Mouse (Mus musculus): ENCODE measurements around the gene Ank. TPM values are rescaled to one million over a fixed set of nuclear protein-coding genes. Genes with fewer than 3 reads are reported as not detected.
A peak's percentile ranks its signal among the peaks of the same experiment; 100 is the strongest.

The Ank gene
- total RNA-seq, 2 experiments from 2014 or later, result 70.2 to 74.8 TPM

DNA sequence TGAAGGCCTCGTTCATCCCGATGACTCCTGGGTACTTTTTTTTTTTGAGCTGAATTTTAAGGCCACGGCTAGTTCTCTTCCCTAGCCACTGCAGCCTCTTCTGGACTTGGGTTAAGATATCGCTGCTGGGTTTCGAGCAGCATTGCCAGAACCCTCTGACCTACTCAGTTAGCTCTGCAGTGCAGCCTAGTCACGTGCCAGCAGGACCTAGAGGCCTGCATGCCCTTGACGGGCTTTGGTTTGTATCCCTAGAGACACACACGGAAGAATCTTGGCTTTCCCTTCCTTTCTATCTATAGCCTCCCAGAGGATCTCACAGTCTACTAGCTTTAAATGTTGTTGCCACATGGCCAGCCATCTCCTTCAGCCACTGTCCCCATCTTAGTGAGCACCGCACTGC is 73.3 kb downstream of the Ank start:
- DNase-seq, result peak; percentile 71

DNA sequence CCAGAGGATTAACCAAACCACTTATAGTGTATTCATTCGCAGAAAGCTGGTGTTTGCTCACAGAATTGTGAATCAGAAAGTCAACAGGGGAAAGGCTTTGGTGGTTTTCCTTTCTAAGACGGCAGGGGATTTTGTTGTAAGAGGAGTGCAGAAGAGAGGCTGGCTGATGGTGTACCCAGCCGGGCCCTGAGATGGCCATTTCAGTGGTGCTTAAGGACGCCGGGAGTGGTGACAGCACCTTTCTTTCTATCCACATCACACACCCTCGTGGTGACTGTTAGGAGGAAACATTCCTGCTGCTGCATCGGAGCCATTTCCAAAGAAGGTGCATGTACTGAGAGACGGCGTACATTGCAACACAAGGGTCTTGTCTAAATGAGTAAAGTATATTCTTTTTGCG is 78.7 kb downstream of the Ank start:
- no peak for DNase-seq

DNA sequence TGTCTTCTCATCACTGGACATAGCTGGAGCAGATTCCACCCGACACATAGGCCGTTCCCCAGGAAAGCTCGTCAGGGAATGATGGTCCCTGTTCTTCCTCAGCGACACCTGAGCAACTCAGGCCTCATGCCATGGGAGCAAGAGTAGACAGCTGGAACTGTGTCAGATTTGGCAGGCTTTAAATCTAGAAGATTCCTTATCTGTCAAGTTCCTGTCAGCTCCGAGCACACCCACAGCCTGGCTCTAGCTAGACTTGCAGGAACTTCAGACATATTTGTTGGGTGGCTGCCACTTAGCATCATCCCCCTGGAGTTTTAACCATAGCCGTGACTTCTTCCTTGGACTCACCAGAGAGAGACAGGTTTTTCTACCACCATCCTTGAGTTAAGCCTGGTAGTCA is 81.6 kb downstream of the Ank start:
- DNase-seq, result peak; percentile 47

DNA sequence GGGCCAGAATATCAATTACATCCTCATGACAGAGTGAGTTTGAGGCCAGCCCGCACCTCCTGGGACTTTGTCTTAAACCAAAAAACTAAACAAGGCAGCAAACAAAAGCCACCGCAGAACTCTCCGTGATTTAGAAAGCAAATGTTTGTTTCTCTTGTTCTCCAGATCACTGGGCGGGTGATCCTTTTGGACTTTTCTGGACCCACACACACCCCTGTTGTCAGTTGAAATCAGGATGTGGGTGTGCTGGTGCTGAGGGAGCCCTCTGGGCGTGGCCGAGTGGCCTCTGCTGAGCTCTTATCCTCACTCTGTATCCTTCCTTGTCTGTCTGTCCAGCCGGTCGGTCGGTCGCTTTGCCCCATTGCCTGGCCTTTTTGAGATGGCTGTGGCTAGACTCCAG is 82.6 kb downstream of the Ank start:
- no peak for DNase-seq

DNA sequence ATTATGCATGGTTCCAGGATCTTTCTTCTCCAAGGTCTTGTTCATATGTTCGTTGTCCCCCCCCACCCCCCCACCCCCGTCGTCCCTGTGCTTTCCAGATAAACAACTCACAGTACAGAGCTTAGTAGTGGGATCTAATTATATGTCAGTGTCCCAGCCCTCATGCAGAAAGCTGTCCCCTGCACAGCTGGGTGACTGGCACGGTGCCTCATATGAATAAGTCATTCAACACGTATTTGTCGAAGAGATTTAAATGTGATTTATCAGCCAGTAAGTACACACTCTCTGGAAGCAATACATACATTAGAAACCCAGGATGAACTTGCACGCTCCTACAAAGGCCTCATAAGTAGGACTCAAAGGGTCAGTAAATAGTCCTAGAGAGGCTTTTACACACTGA is 83.4 kb downstream of the Ank start:
- DNase-seq, result peak; percentile 40

DNA sequence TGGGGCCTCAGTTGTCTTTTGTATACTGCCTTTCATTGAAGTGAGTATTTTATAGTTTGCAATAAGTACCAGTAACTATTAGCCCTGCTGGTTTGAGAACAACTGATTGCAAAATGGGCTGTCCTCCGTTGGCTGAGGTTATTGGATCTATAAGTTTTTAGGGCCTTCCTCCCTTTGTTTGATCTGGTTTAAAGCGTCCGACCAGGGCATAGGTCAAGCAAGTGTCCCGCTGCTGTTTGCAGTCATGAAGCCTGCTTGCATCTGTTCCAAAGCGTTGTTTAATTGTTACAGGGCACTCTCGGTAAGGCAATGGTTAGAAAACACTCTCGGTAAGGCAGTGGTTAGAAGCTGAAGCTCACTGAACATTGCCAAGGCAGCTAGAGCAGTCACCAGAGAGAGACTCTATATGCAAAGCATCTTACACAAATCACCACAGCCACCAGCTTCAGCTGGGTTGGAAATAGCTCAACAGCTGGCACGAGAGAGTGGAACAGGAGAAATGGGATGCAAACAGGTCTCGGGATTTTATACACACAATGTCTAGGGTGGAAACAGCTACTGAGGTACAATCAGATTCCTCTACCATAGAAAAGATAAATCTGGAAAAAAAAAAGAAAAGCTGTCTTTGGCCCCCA is 84.0 kb downstream of the Ank start:
- DNase-seq, result no peak

DNA sequence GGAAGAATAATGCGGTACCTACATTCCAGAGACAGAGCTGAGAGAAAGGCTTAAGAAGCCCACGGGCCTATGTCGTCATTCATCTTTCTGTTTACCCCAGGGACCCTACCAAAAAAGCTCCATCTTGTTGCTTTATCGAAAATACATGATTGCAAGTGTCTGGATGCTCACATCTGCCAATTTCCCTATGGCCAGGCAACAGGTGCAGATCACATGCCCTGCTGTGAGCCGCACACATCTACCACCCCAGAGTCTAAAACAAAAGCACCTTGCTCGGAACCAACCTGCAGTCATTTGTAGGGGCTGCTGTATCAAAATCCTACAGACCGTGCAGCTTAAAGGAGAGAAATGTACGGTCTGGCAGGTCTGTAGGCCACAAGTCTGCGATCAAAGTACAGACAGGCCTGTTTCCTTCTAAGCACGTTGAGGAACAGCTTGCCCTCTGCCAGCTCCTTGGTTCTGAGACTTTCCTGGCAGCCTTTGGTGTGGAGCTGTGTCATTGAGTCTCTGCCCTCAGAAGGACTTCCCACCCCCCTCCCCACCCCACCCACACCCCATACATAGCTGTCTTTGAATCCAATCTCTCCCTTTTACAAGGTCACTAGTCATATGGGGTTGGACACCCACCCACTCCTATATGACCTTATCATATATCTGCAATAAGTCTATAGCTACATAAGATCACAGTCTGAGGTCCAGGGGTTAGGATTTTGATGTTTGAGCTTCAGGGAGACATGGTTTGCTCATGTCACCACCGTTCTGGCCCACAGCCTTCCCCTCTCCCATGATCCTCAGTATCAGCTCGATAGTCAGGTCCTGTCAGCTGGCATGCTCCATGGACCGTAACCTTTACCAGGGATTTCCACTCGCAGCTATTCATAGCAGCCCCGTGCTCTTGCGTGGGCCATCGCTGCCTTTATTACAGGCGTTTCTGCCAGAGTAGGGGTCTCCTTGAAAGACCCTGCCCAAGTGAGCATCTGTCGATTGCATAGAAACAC is 84.9 kb downstream of the Ank start:
- peak; percentile 50 for DNase-seq

DNA sequence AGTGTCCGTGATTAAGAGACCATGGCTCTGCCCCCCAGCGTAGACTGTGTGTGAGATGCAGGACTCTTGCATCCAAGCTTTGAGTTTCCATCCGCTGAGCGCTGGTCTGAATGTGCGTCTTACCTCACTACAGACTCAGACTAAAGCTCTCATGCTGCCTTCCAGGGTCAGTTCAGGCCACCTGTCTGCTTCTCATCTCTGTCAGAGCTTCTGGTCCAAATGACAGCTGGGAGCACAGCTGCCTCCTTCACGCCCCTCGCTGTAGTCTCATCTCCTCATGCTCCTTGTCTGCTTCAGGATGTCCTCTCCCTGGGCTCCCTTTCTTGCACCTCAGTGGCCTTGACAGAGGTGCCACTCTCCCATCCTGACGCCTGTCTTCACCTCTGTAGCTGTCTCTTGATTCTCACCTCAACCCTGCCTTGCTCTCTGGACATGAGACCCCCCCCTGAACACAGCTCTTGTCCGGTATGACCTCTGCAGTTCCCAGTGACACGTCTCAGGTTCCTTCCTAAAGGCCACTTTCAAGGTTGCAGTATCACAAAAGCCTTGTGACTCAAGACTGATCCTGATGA is 85.7 kb downstream of the Ank start:
- peak; percentile 26 for DNase-seq

DNA sequence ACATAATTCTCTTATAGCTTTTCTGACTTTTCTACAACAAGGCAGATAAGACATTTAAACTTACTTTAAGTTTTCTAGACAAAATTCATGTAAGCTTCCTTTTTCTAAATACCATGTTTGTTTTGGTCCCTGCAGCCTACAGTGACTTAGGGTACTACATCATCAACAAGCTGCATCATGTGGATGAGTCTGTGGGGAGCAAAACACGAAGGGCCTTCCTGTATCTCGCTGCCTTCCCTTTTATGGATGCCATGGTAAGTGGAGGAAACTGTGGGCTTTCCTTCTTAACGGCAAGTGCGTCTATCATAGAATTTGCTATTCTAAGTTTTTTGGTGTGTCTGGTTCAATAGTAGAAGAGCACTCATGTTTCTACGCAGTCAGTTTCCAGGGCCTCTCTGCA is 87.1 kb downstream of the Ank start:
- no peak for DNase-seq

DNA sequence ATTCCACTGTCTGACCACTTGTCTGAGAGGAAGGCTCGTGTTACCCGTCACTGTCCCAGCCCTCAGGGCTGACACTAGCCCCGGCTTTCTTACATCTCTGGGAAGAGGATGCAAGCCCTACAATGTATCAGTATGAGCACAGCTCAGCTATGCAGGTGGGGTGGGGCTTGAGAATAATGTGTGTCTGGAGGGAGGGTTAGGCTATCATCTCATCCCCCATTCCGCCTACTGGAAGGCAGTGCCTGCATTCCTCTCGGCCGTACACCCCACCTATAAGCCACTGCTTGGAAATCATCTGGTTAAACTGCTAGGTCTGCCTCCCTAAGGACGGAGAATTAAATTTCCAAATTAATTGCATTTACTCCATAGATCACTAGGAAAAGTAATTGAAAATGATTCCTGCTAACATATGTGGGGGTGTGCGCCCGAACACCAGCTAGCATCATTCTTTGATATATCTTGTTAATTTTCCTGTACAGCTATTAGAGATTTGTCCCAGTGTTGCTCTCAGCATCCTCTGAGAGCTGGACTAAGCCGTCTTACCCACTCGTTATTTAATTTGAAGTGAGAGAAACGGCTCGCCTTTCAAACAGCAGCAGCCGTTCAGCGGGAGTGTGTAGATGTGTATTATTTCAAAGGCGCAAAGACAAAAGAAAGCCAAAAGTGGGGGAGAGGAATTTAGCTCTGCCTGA is 92.1 kb downstream of the Ank start:
- no peak for DNase-seq

DNA sequence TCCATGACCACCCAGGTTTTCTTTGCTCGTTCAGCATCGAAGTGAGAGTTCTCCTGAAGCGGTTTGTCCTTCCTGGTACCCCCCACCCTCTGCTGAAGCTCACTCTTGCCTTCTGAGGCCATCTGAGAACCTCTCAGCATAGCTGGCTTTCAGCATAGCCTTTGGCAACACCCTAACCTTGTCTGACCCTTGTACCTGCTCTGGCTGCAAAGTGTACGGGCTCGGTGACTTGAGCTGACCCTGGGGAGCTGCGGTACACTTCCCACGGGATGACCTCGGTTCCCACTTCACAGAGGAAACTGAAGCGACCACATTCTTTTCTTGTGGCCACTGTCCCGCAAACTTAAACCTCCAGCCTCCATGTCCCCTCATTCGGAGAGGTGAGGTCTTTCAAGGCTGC is 93.8 kb downstream of the Ank start:
- DNase-seq, result no peak

DNA sequence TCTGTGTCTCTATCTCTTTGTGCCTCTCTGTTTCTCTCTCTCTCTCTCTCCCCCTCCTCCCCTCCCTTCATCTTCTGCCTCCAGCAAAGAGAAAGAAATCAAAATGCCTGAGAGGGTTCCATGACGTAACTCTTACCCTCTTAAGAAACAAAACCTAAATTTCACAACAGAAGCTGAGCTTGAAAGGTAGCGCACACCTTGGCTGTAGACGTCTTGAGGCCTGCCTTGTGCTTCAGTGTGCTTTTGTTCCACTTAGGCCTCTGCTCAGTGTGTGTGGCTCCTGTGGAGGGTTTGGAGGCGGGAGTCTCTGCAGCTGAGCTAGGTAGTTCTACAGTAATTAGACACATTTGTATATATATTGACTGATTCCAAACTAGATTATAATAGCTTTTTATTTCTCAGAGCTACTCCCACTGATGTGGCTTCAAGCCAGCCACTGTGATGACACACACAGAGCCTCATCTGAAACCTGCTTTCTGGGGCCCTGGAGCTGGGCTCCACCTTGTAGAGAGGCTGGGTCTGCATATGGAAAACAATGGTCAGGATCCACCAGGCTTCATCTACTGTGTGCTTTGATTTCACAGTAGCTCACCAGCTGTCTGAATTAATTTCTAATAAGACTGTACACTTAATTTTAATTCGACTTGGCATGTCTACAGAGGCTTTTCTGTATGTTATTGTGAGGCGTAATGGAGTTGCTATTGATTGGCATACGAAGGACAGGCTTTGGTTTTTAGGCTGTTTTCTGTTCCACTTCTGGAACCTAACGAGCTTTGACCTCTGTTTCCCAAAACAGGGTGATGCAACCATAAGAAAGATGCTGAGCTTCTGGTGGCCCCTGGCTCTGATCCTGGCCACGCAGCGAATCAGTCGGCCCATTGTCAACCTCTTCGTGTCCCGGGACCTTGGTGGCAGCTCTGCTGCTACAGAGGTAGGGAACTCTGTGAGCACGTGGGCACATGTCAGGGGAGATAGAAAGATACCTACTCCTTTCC is 97.9 kb downstream of the Ank start:
- DNase-seq, result no peak

DNA sequence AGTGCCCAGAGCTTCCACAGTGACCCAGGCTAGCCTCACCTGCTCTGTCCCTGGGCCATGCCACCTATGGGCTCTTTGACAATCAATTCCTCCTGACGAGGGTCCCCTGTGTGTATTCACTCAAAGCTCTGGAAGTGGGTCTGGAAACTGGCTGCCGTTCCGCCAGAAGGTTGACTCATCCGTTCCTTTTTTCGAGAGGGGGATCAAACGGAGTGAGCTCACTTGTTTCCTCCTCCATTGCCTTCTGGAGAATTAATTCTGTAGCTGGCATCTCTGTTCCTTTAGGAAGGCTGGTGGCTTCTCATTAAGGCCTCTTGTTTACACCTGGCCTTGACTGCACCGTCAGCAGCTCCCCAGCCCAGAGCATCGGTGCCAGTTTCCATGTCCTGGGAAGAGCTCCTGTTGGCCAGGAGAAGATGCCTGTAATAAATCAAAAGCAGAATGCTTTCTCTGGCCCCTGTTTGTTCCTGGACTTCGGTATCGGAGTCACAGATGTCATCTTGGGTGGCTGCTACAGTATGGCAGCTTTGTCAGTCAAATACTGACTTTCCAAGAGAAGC is 99.2 kb downstream of the Ank start:
- DNase-seq, result no peak

DNA sequence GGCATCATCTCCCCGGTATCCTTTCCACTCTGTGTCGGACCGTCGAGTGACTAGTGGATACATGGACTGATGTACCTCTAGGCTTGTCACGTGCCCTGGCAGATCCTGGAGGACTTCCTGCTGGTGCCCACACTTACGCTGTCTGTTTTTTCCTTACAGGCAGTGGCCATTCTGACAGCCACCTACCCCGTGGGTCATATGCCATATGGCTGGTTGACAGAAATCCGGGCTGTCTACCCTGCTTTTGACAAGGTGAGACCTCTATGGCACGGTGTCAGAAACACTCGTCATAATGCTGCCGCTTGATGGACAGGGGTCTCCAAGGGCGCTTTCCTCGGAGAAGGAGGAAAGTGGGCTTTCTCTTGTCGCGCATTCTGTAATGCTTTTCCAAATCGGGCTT is 100.9 kb downstream of the Ank start:
- no peak for DNase-seq

DNA sequence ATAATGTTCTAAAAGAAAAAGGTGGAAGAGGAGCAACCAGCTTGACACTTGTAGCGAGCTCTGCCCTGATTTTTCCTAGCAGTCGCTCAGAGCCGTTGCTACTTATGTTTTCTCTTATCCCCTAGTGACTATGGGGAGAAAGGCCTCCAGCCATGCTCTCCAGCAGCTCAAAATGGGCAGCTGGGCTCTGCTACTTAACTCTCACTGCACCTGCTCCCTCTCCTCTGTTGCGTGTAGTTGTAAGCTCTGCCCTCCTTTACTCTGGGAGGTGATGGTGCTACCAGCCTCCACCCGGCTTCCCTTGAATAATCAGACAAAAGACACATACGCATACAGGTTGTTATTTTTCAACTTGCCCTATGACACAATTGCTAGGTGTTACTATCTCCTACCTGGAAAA is 101.9 kb downstream of the Ank start:
- DNase-seq, result no peak

DNA sequence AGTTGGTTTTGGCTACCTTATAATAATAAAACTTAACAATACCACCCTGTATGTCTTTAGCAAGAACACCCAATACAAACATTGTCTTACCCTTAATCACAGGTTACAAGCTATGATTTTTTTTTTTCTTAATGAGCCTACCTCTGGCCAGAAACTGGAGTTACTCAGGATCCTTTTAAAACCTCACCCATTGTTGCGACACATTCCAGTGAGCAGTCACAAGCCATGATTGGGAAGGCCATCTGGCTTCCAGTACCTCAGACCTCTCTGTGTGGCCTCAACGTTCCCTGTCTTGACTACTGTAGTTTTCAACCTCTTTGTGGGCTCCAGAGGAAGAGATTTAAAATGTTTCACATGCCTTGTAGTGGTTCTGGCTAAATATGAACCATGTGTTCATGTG is 103.4 kb downstream of the Ank start:
- no peak for DNase-seq

DNA sequence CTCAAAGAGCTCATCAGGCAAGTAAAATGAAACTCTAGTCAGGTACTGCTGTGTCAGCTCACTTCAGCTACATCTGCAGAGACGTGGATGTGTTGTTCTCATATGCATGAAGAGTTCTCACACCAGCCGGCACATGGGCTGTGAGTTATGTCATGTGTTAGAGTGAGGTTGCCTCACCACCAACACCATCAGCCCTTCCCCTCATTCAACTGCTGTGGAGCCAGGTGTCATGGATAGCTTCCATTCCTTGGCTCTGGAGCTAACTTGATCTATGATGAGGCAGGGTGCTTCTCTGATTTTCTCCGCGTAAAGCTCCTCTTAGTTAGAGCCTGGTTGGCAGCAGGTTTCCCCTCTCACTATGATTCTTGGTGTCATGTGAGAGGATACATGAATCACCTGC is 103.9 kb downstream of the Ank start:
- no peak for DNase-seq

DNA sequence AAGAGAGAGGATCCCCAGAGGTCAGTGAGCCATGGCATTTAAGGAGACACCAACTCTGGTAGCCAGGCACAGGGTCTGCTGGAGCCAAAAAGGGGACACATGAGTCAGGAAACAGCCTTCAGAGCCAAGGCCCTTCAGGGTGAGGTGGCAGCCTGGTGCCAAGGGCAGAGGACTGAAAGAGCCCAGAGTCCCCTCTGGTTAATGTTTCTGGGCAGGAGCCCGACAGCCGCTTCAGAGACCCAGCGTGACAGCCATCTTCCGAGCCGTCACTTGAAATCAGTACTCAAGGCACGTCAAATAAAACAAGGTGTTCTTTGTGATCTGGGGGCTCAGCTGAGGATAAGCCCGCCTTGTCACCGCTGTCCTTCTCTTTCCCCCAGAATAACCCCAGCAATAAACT is 104.7 kb downstream of the Ank start:
- peak; percentile 68 for DNase-seq

DNA sequence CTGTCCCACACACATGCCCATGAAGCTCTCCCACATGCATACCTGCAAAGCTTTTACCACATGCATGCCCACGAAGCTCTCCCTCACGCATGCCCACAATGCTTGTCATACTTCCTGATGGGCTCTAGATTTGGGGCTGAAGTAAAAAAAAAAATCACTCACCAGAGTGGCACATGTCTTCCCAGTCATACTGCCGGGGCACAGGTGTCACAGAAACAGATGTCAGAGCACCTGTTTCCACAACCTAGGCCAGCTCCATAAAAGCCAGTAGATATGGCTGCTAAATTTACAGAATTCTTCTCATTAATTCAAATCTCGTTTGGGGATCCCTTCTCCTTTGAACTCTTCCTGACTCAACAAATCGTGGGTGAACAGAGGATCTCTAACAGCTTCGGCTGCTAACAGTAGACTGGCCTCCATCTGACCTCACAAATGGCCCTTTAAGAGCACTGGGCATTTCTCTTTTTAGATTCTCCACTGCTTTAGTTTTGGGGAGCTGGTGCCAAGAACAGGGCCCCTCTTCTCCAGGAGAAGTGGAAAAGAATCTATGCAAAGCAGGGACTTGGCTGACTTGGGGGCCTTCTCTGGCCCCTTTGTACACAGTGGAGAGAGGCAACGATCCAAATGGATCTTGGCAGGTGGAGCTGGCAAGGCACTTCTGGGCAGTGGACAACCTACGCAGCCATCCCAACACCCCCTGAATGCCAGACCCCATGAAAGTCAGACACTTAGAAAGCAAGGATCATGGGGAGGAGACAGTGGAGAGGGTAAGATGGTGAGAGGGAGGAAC is 108.7 kb downstream of the Ank start:
- DNase-seq, result peak; percentile 62

DNA sequence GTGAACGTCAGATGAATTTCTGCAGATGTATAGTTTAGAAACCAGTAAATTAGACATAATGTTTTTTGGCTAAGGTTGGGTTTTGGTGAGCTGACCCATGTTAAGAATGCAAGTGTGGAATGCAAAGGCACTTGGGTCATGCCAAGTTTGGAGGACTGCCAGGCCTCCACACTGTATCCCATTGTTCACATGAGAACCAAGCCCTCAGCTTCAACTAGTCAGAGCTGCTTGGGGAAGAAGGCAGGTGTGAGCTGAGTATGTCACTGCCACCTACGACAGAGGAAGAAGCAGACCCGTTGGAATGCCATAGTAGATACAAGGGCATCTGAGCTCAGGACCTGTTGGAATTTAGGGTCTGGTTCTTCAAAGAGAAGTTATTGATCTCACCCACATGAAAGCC is 109.5 kb downstream of the Ank start:
- DNase-seq, result peak; percentile 67

DNA sequence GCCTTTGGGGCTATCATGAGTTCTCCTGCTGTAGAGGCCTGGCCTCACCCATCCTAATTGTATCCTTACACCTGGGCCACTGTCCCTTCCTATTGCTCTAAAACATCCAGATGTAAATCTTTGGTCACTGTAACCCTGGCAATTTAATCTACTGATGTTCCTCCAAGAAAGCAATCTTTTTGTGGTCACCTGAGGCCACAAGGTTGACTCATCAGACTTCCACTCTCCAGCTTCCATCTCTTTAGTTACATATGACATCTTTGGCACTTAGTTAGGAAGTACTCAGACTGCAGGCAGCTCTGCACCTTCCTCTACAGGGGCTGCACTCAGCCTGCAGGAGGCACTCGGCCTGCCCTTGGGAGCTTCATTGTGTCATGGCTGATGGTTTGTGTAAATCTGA is 110.4 kb downstream of the Ank start:
- no peak for DNase-seq

Data from heart, postnatal 4 days (tissue).